Mouse (Mus musculus) heart, embryonic 14.5 days (tissue): ENCODE data around the gene Rmnd1. TPM values are rescaled to one million over a fixed set of nuclear protein-coding genes. Genes with fewer than 3 reads are reported as not detected.

Experiments
- ATAC-seq: fragments of 200-750 bp; cut with Nextera tagmentation; 2 replicates; pipeline ENCODE4 v1.8.0; 2017; ENCODE audit warnings: low read depth, moderate TSS enrichment; ENCODE audit not compliant: insufficient number of reproducible peaks, insufficient read depth, low FRiP score
- H3K27ac ChIP-seq, 2 experiments: fragments of 200-500 bp in 1 of 2; fragments of 300-500 bp in 1 of 2; sonication (generic) in 1 of 2; replicated peaks in 1 of 2; 2 replicates each; pipeline ENCODE4 v1.5.1; 2012 to 2014; ENCODE audit warnings: low read depth in 2 of 2, low read length in 2 of 2, control low read depth in 1 of 2, mild to moderate bottlenecking in 1 of 2, mixed read lengths in 1 of 2; ENCODE audit not compliant: control insufficient read depth in 1 of 2, insufficient read depth in 1 of 2
- H3K27me3 ChIP-seq: fragments of 300-500 bp; sonication (generic); 2 replicates; pipeline ENCODE4 v1.6.1; 2014; ENCODE audit warnings: mild to moderate bottlenecking, low read length, control low read depth; ENCODE audit not compliant: control insufficient read depth, insufficient read depth
- H3K36me3 ChIP-seq: fragments of 300-500 bp; sonication (generic); 2 replicates; pipeline ENCODE4 v1.6.1; 2014; ENCODE audit warnings: mild to moderate bottlenecking, control low read depth, low read length, mixed read lengths; ENCODE audit not compliant: control insufficient read depth, insufficient read depth
- H3K4me1 ChIP-seq, 2 experiments: fragments of 200-500 bp in 1 of 2; fragments of 300-500 bp in 1 of 2; sonication (generic) in 1 of 2; 2 replicates each; pipeline ENCODE4 v1.6.1; 2012 to 2014; ENCODE audit warnings: low read length in 2 of 2, control low read depth in 1 of 2, mixed read lengths in 1 of 2; ENCODE audit not compliant: control insufficient read depth in 2 of 2, insufficient read depth in 2 of 2
- H3K4me2 ChIP-seq: fragments of 300-500 bp; sonication (generic); 2 replicates; pipeline ENCODE4 v1.6.1; 2014; ENCODE audit warnings: mild to moderate bottlenecking, low read length
- H3K4me3 ChIP-seq, 2 experiments: fragments of 200-500 bp in 1 of 2; fragments of 300-500 bp in 1 of 2; sonication (generic) in 1 of 2; 2 replicates each; pipeline ENCODE4 v1.5.1; 2012 to 2014; ENCODE audit warnings: low read length in 2 of 2, mild to moderate bottlenecking in 2 of 2, control low read depth in 1 of 2, low read depth in 1 of 2, moderate library complexity in 1 of 2; ENCODE audit not compliant: control insufficient read depth in 1 of 2, insufficient read depth in 1 of 2
- H3K9ac ChIP-seq: fragments of 300-500 bp; sonication (generic); 2 replicates; pipeline ENCODE4 v1.6.1; 2014; ENCODE audit warnings: mild to moderate bottlenecking, low read length
- H3K9me3 ChIP-seq: fragments of 300-500 bp; sonication (generic); 2 replicates; pipeline ENCODE4 v1.6.1; 2016; ENCODE audit warnings: low read length, control low read depth; ENCODE audit not compliant: control insufficient read depth
- WGBS: fragments of 180-500 bp; shearing (Covaris S2); extraction: QIAGEN DNeasy Blood & Tissue Kit; methylation state at CpG from one replicate; pipeline ENCODE4 v1.1.7; 2014; 5-methylcytosine and 5-hydroxymethylcytosine counted together
- polyA plus RNA-seq: library from polyadenylated mRNA; unstranded; fragments of >200 nt; fragmentation: Nextera tagmentation; extraction: Ambion mirVana; gene quantifications from 2 replicates; pipeline ENCODE4 v1.2.1, GENCODE M21; 2014

Gene Rmnd1
- polyA plus RNA-seq, 1 experiment from 2014 or later = 106 TPM

- peaks cover 7% of the 10 kb centered on the region; the same call in 1 of the 2 replicates for H3K36me3 ChIP-seq
- peak within 1 kb of the TSS; percentile 98 to 99 for H3K4me3 ChIP-seq
- H3K27me3 ChIP-seq = no peaks in the 10 kb centered on the region
- no peak for ATAC-seq
- H3K9ac ChIP-seq = peak within 1 kb of the TSS; percentile 99
- H3K9me3 ChIP-seq = no peaks in the 10 kb centered on the region
- H3K27ac ChIP-seq = peak within 1 kb of the TSS; percentile 88 to 100
- WGBS = 0% methylated on average over 63 of the region's 87 CpGs
- peaks cover 9 to 56% of the 10 kb centered on the region in 2 experiments for H3K4me1 ChIP-seq
- H3K4me2 ChIP-seq = peak within 1 kb of the TSS; percentile 95
Observed at GRCm38 (mm10) chr10:4387701-4388383, 44.3 kb downstream of the Rmnd1 start, which contains the start of gene Zbtb2. Zbtb2 (minus strand) TSS chr10:4388108.

- Histone ChIP-seq H3K27ac (peak overlapping the region; percentile 88 to 100), H3K4me3 (peak overlapping the region; percentile 98 to 99), H3K9ac (peak overlapping the region; percentile 99), H3K4me1 (peaks cover 9 to 56% of the 10 kb centered on the region in 2 experiments), H3K4me2 (peak overlapping the region; percentile 95), H3K9me3 (no peaks in the 10 kb centered on the region), H3K36me3 (no peaks in the 10 kb centered on the region), H3K27me3 (no peaks in the 10 kb centered on the region)
- WGBS = under 1% methylated on average over 74 of the region's 133 CpGs
- ATAC-seq = peak; percentile 91
Observed at GRCm38 (mm10) chr10:4386609-4387591, 45.3 kb downstream of the Rmnd1 start.

GRCm38 (mm10) chr10:4384244-4384643, 47.9 kb downstream of the Rmnd1 start:
- Histone ChIP-seq H3K4me2 (no peak overlapping the region), H3K36me3 (no peaks in the 10 kb centered on the region), H3K9me3 (no peaks in the 10 kb centered on the region), H3K27ac (no peak overlapping the region), H3K9ac (no peak overlapping the region), H3K4me3 (no peak overlapping the region), H3K27me3 (no peaks in the 10 kb centered on the region), H3K4me1 (peaks cover 4 to 30% of the 10 kb centered on the region in 2 experiments)
- ATAC-seq = no peak
- WGBS = 91% methylated on average over 7 of the region's 7 CpGs

GRCm38 (mm10) chr10:4380748-4381147, 51.4 kb downstream of the Rmnd1 start:
- H3K4me2 ChIP-seq = no peak overlapping the region
- ATAC-seq = no peak
- H3K4me3 ChIP-seq = no peak overlapping the region
- peaks cover 4 to 35% of the 10 kb centered on the region in 2 experiments for H3K4me1 ChIP-seq
- WGBS = 81% methylated on average over 5 of the region's 5 CpGs
- H3K27ac ChIP-seq = no peak overlapping the region
- no peaks in the 10 kb centered on the region for H3K9me3 ChIP-seq
- H3K9ac ChIP-seq = no peak overlapping the region
- no peaks in the 10 kb centered on the region for H3K27me3 ChIP-seq
- H3K36me3 ChIP-seq = no peaks in the 10 kb centered on the region

- Histone ChIP-seq H3K4me1 (peaks cover 0 to 12% of the 10 kb centered on the region in 2 experiments; a peak in 1 of 4 replicates), H3K4me2 (no peak overlapping the region), H3K9ac (no peak overlapping the region), H3K27ac (no peak overlapping the region), H3K4me3 (no peak overlapping the region), H3K9me3 (no peaks in the 10 kb centered on the region), H3K27me3 (no peaks in the 10 kb centered on the region), H3K36me3 (peaks cover 15% of the 10 kb centered on the region)
- WGBS = 59% methylated on average over 7 of the region's 7 CpGs
- no peak for ATAC-seq
Observed at GRCm38 (mm10) chr10:4376931-4377330, 55.3 kb downstream of the Rmnd1 start.

GRCm38 (mm10) chr10:4376461-4376860, 55.7 kb downstream of the Rmnd1 start:
- Histone ChIP-seq H3K4me1 (peaks cover 0 to 12% of the 10 kb centered on the region in 2 experiments; a peak in 1 of 4 replicates), H3K4me2 (no peak overlapping the region), H3K9me3 (no peaks in the 10 kb centered on the region), H3K9ac (no peak overlapping the region), H3K27me3 (no peaks in the 10 kb centered on the region), H3K27ac (0 out of 4 replicates have a peak overlapping the region, but pooled peaks of 1 of the 2 experiments have one; percentile 21), H3K4me3 (no peak overlapping the region), H3K36me3 (peaks cover 15% of the 10 kb centered on the region)
- WGBS = 56% methylated on average over 7 of the region's 7 CpGs
- no peak for ATAC-seq

GRCm38 (mm10) chr10:4375267-4375666, 56.9 kb downstream of the Rmnd1 start:
- no peaks in the 10 kb centered on the region for H3K27me3 ChIP-seq
- 70% methylated on average over 7 of the region's 7 CpGs for WGBS
- no peak for ATAC-seq
- no peak overlapping the region for H3K4me2 ChIP-seq
- peaks cover 23% of the 10 kb centered on the region for H3K36me3 ChIP-seq
- H3K27ac ChIP-seq = no peak overlapping the region
- H3K9ac ChIP-seq = no peak overlapping the region
- H3K4me3 ChIP-seq = no peak overlapping the region
- H3K4me1 ChIP-seq = peaks cover 0 to 12% of the 10 kb centered on the region in 2 experiments; a peak in 1 of 4 replicates
- H3K9me3 ChIP-seq = no peaks in the 10 kb centered on the region
